Mouse (Mus musculus) liver, postnatal 0 days (tissue): ENCODE measurements around the gene Trmt10a.

Source experiments
- CTCF ChIP-seq: sonication (generic); IDR thresholded peaks from 2 replicates; pipeline ENCODE4 v1.5.1; 2016; ENCODE audit warnings: antibody characterized with exemption, low read depth
- EP300 ChIP-seq: IDR thresholded peaks from 2 replicates; pipeline ENCODE4 v1.6.1; 2016; ENCODE audit warnings: antibody characterized with exemption, low read depth, mild to moderate bottlenecking

GRCm38 (mm10) chr3:138095301-138095700 lies 47.9 kb upstream of the Trmt10a start:
- TF ChIP-seq CTCF (no peak), EP300 (no peak)
